Mouse (Mus musculus): ENCODE measurements around the gene Sh3d21. TPM values are rescaled to one million over a fixed set of nuclear protein-coding genes. Genes with fewer than 3 reads are reported as not detected.

Sh3d21 gene
- polyA plus RNA-seq (2015; fragmentation: Nextera tagmentation; extraction: Ambion mirVana): 8.4 and 12.0 TPM in 2 replicates

- TF ChIP-seq CTCF (IDR thresholded peaks at IDR 0.05; ENCODE audit: low read depth) (no peak), EP300 (optimal IDR thresholded peaks at IDR 0.05) (no peak)
- no peaks in the 10 kb centered on the region for H3K9me3 ChIP-seq (ENCODE audit: control insufficient read depth, low read length)
- peak within 1 kb of the TSS; percentile 97 for H3K27ac ChIP-seq (replicated peaks)
- peak within 1 kb of the TSS; percentile 99 for H3K4me2 ChIP-seq (replicated peaks; ENCODE audit: low read depth)
- H3K9ac ChIP-seq (ENCODE audit: low read length): peak within 1 kb of the TSS; percentile 93
- no peaks in the 10 kb centered on the region for H3K27me3 ChIP-seq (ENCODE audit: control insufficient read depth, insufficient read depth, low read length)
- ATAC-seq (ENCODE audit: low FRiP score, low TSS enrichment) (peak; percentile 65), DNase-seq (ENCODE audit: low spot score) (peak; percentile 70)
- peak within 1 kb of the TSS; percentile 63 for H3K4me3 ChIP-seq (ENCODE audit: low read depth, low read length)
- H3K4me1 ChIP-seq (replicated peaks; ENCODE audit: control insufficient read depth, insufficient read depth): peaks cover 2% of the 10 kb centered on the region; the same call in 1 of the 2 replicates
- 5% methylated on average over 22 of the region's 22 CpGs for WGBS
- peaks cover 7% of the 10 kb centered on the region for H3K36me3 ChIP-seq (ENCODE audit: control insufficient read depth, insufficient read depth, low read length)
Measured at GRCm38 (mm10) chr4:126163067-126163659, at the start of gene Sh3d21. Gene Sh3d21, minus strand, starts transcription at chr4:126163491.

- no peak overlapping the region for H3K27ac ChIP-seq (replicated peaks)
- TF ChIP-seq CTCF (IDR thresholded peaks at IDR 0.05; ENCODE audit: low read depth) (no peak), EP300 (optimal IDR thresholded peaks at IDR 0.05) (no peak)
- H3K9me3 ChIP-seq (ENCODE audit: control insufficient read depth, low read length): no peaks in the 10 kb centered on the region
- H3K4me2 ChIP-seq (replicated peaks; ENCODE audit: low read depth): no peak overlapping the region
- H3K36me3 ChIP-seq (ENCODE audit: control insufficient read depth, insufficient read depth, low read length): no peaks in the 10 kb centered on the region
- H3K4me3 ChIP-seq (ENCODE audit: low read depth, low read length): no peak overlapping the region
- H3K27me3 ChIP-seq (ENCODE audit: control insufficient read depth, insufficient read depth, low read length): no peaks in the 10 kb centered on the region
- ATAC-seq (ENCODE audit: low FRiP score, low TSS enrichment) (no peak), DNase-seq (ENCODE audit: low spot score) (no peak)
- 0 out of 2 replicates have a peak, but pooled peaks cover 3% of the 10 kb centered on the region for H3K4me1 ChIP-seq (replicated peaks; ENCODE audit: control insufficient read depth, insufficient read depth)
- no peak overlapping the region for H3K9ac ChIP-seq (ENCODE audit: low read length)
- WGBS: 48% methylated on average over 6 of the region's 6 CpGs
Measured at GRCm38 (mm10) chr4:126207081-126207480, 43.8 kb upstream of the Sh3d21 start.

GRCm38 (mm10) chr4:126205386-126205785 is 42.1 kb upstream of the Sh3d21 start:
- ATAC-seq (ENCODE audit: low FRiP score, low TSS enrichment) (no peak), DNase-seq (ENCODE audit: low spot score) (no peak)
- Histone ChIP-seq H3K4me1 (replicated peaks; ENCODE audit: control insufficient read depth, insufficient read depth) (0 out of 2 replicates have a peak, but pooled peaks cover 3% of the 10 kb centered on the region), H3K4me3 (ENCODE audit: low read depth, low read length) (no peak overlapping the region), H3K9me3 (ENCODE audit: control insufficient read depth, low read length) (no peaks in the 10 kb centered on the region), H3K4me2 (replicated peaks; ENCODE audit: low read depth) (no peak overlapping the region), H3K9ac (ENCODE audit: low read length) (no peak overlapping the region), H3K36me3 (ENCODE audit: control insufficient read depth, insufficient read depth, low read length) (no peaks in the 10 kb centered on the region), H3K27ac (replicated peaks) (no peak overlapping the region), H3K27me3 (ENCODE audit: control insufficient read depth, insufficient read depth, low read length) (no peaks in the 10 kb centered on the region)
- 66% methylated on average over 1 of the region's 1 CpGs for WGBS
- TF ChIP-seq CTCF (IDR thresholded peaks at IDR 0.05; ENCODE audit: low read depth): no peak
- no peak for TF ChIP-seq EP300 (optimal IDR thresholded peaks at IDR 0.05)

- no peak overlapping the region for H3K27ac ChIP-seq (replicated peaks)
- no peaks in the 10 kb centered on the region for H3K9me3 ChIP-seq (ENCODE audit: control insufficient read depth, low read length)
- H3K4me3 ChIP-seq (ENCODE audit: low read depth, low read length): no peak overlapping the region
- no peaks in the 10 kb centered on the region for H3K27me3 ChIP-seq (ENCODE audit: control insufficient read depth, insufficient read depth, low read length)
- no peak for TF ChIP-seq EP300 (optimal IDR thresholded peaks at IDR 0.05)
- TF ChIP-seq CTCF (IDR thresholded peaks at IDR 0.05; ENCODE audit: low read depth): no peak
- DNase-seq (ENCODE audit: low spot score): no peak
- no peak overlapping the region for H3K9ac ChIP-seq (ENCODE audit: low read length)
- ATAC-seq (ENCODE audit: low FRiP score, low TSS enrichment): no peak
- no peak overlapping the region for H3K4me2 ChIP-seq (replicated peaks; ENCODE audit: low read depth)
- 0 out of 2 replicates have a peak, but pooled peaks cover 3% of the 10 kb centered on the region for H3K4me1 ChIP-seq (replicated peaks; ENCODE audit: control insufficient read depth, insufficient read depth)
- WGBS: 64% methylated on average over 12 of the region's 12 CpGs
- H3K36me3 ChIP-seq (ENCODE audit: control insufficient read depth, insufficient read depth, low read length): no peaks in the 10 kb centered on the region
Measured at GRCm38 (mm10) chr4:126204661-126205230, 41.5 kb upstream of the Sh3d21 start.

GRCm38 (mm10) chr4:126204016-126204415 is 40.7 kb upstream of the Sh3d21 start:
- WGBS: 79% methylated on average over 8 of the region's 8 CpGs
- Histone ChIP-seq H3K9me3 (ENCODE audit: control insufficient read depth, low read length) (no peaks in the 10 kb centered on the region), H3K4me3 (ENCODE audit: low read depth, low read length) (no peak overlapping the region), H3K9ac (ENCODE audit: low read length) (no peak overlapping the region), H3K4me1 (replicated peaks; ENCODE audit: control insufficient read depth, insufficient read depth) (0 out of 2 replicates have a peak, but pooled peaks cover 3% of the 10 kb centered on the region), H3K27ac (replicated peaks) (peak overlapping the region; percentile 98; the same call in 1 of the 2 replicates), H3K27me3 (ENCODE audit: control insufficient read depth, insufficient read depth, low read length) (no peaks in the 10 kb centered on the region), H3K36me3 (ENCODE audit: control insufficient read depth, insufficient read depth, low read length) (no peaks in the 10 kb centered on the region), H3K4me2 (replicated peaks; ENCODE audit: low read depth) (no peak overlapping the region)
- DNase-seq (ENCODE audit: low spot score) (no peak), ATAC-seq (ENCODE audit: low FRiP score, low TSS enrichment) (no peak)
- TF ChIP-seq EP300 (optimal IDR thresholded peaks at IDR 0.05) (no peak), CTCF (IDR thresholded peaks at IDR 0.05; ENCODE audit: low read depth) (no peak)

- Histone ChIP-seq H3K4me1 (replicated peaks; ENCODE audit: control insufficient read depth, insufficient read depth) (0 out of 2 replicates have a peak, but pooled peaks cover 3% of the 10 kb centered on the region), H3K9ac (ENCODE audit: low read length) (peak overlapping the region; percentile 48), H3K36me3 (ENCODE audit: control insufficient read depth, insufficient read depth, low read length) (no peaks in the 10 kb centered on the region), H3K4me2 (replicated peaks; ENCODE audit: low read depth) (peak overlapping the region; percentile 50), H3K9me3 (ENCODE audit: control insufficient read depth, low read length) (no peaks in the 10 kb centered on the region), H3K27ac (replicated peaks) (peak overlapping the region; percentile 98), H3K27me3 (ENCODE audit: control insufficient read depth, insufficient read depth, low read length) (no peaks in the 10 kb centered on the region), H3K4me3 (ENCODE audit: low read depth, low read length) (peak overlapping the region; percentile 75; the same call in 1 of the 2 replicates)
- WGBS: 69% methylated on average over 10 of the region's 10 CpGs
- ATAC-seq (ENCODE audit: low FRiP score, low TSS enrichment): no peak
- no peak for TF ChIP-seq CTCF (IDR thresholded peaks at IDR 0.05; ENCODE audit: low read depth)
- TF ChIP-seq EP300 (optimal IDR thresholded peaks at IDR 0.05): no peak
- no peak for DNase-seq (ENCODE audit: low spot score)
Measured at GRCm38 (mm10) chr4:126203336-126203895, 40.1 kb upstream of the Sh3d21 start.

All from stomach, postnatal 0 days (tissue).